Mouse (Mus musculus) urinary bladder, postnatal 4 days (tissue): Measurements from ENCODE around the gene Npb.
"Not testable (repeated sequence)": the region's sequence is repeated elsewhere in the genome, so short reads cannot be mapped to it uniquely, and the experiment has no call there.

ENCODE experiments used
- DNase-seq, 2 experiments: peaks; one replicate each; pipeline ENCODE4 v3.0.0; 2021 to 2022; ENCODE audit warnings: low spot score in 2 of 2

Gene Npb

GRCm38 (mm10) chr11:120608241-120609034, at the start of gene Npb:
TSS of gene Npb (plus strand) at chr11:120608477.
- no peak for DNase-seq

GRCm38 (mm10) chr11:120558843-120559242, 49.4 kb upstream of the Npb start:
- not testable (repeated sequence) for DNase-seq

- DNase-seq, result no peak
Observed at GRCm38 (mm10) chr11:120560952-120561728, 47.1 kb upstream of the Npb start.

- no peak for DNase-seq
Observed at GRCm38 (mm10) chr11:120562949-120563348, 45.3 kb upstream of the Npb start.

GRCm38 (mm10) chr11:120565114-120565513, 43.2 kb upstream of the Npb start:
- DNase-seq, result no peak

GRCm38 (mm10) chr11:120568324-120568723, 40.0 kb upstream of the Npb start:
- no peak for DNase-seq

- no peak for DNase-seq
Observed at GRCm38 (mm10) chr11:120571122-120571521, 37.2 kb upstream of the Npb start.

GRCm38 (mm10) chr11:120571754-120572416, 36.4 kb upstream of the Npb start:
- DNase-seq, result no peak

- no peak for DNase-seq
Observed at GRCm38 (mm10) chr11:120572417-120572751, 35.9 kb upstream of the Npb start.

- peak; percentile 100 for DNase-seq
Observed at GRCm38 (mm10) chr11:120572752-120573584, 35.3 kb upstream of the Npb start, which contains the start of gene P4hb. TSS of gene P4hb (minus strand) at chr11:120573253.

- no peak for DNase-seq
Observed at GRCm38 (mm10) chr11:120573585-120574277, 34.5 kb upstream of the Npb start.

- no peak for DNase-seq
Observed at GRCm38 (mm10) chr11:120574278-120574600, 34.0 kb upstream of the Npb start.

GRCm38 (mm10) chr11:120575046-120575445, 33.2 kb upstream of the Npb start:
- DNase-seq, result no peak

GRCm38 (mm10) chr11:120575940-120576339, 32.3 kb upstream of the Npb start:
- DNase-seq, result no peak

GRCm38 (mm10) chr11:120576365-120576981, 31.8 kb upstream of the Npb start:
- DNase-seq, result no peak

- DNase-seq, result no peak
Observed at GRCm38 (mm10) chr11:120577211-120578023, 30.9 kb upstream of the Npb start.

GRCm38 (mm10) chr11:120578024-120578693, 30.1 kb upstream of the Npb start:
- no peak for DNase-seq

- DNase-seq, result no peak
Observed at GRCm38 (mm10) chr11:120578694-120579243, 29.5 kb upstream of the Npb start.
